Mouse (Mus musculus) ES-E14 (cell line): ENCODE data around the gene Cyp26b1. TPM values are rescaled to one million over a fixed set of nuclear protein-coding genes. Genes with fewer than 3 reads are reported as not detected.
A peak's percentile ranks its signal among the peaks of the same experiment; 100 is the strongest.

ENCODE experiments used
- DNase-seq: peaks from one replicate; pipeline ENCODE4 v3.0.0-alpha.2; 2013; ENCODE audit warnings: low read depth, low spot score
- H3K27ac ChIP-seq: 2 replicates; pipeline ENCODE4 v1.5.1; 2012; ENCODE audit warnings: low read depth, mild to moderate bottlenecking, low read length, moderate library complexity, mixed read lengths; ENCODE audit not compliant: poor library complexity, insufficient read depth, severe bottlenecking
- H3K36me3 ChIP-seq: 2 replicates; pipeline ENCODE4 v1.6.1; 2012; ENCODE audit warnings: mild to moderate bottlenecking, low read length, moderate library complexity, mixed read lengths; ENCODE audit not compliant: control insufficient read depth, poor library complexity, insufficient read depth, severe bottlenecking
- H3K4me1 ChIP-seq, 2 experiments: fragments of 150-350 bp in 1 of 2; sonication (generic) in 1 of 2; 2 replicates each; pipeline ENCODE4 v1.6.1; 2012; ENCODE audit warnings: low read length in 2 of 2, mild to moderate bottlenecking in 1 of 2, mixed read lengths in 1 of 2; ENCODE audit not compliant: control insufficient read depth in 2 of 2, insufficient read depth in 2 of 2, poor library complexity in 1 of 2
- H3K4me3 ChIP-seq, 2 experiments: fragments of 150-350 bp in 1 of 2; sonication (generic) in 1 of 2; 2 replicates each; pipeline ENCODE4 v1.5.1; 2012; ENCODE audit warnings: low read length in 2 of 2, low read depth in 1 of 2, mild to moderate bottlenecking in 1 of 2, mixed read lengths in 1 of 2; ENCODE audit not compliant: insufficient read depth in 1 of 2, poor library complexity in 1 of 2, severe bottlenecking in 1 of 2
- H3K9ac ChIP-seq: 2 replicates; pipeline ENCODE4 v1.6.1; 2012; ENCODE audit warnings: low read depth, mild to moderate bottlenecking, low read length, mixed read lengths; ENCODE audit not compliant: poor library complexity, insufficient read depth, severe bottlenecking
- H3K9me3 ChIP-seq: fragments of 150-350 bp; sonication (generic); 2 replicates; pipeline ENCODE4 v1.6.1; 2012; ENCODE audit warnings: low read depth, mild to moderate bottlenecking, low read length; ENCODE audit not compliant: control insufficient read depth, insufficient read depth
- CHD2 ChIP-seq: IDR thresholded peaks from 2 replicates; pipeline ENCODE4 v1.6.1; 2014; ENCODE audit warnings: mild to moderate bottlenecking, low read depth, low read length, inconsistent platforms
- HCFC1 ChIP-seq: IDR thresholded peaks from 2 replicates; pipeline ENCODE4 v1.6.1; 2012; ENCODE audit warnings: low read length, inconsistent platforms, borderline replicate concordance; ENCODE audit not compliant: insufficient read depth
- MAFK ChIP-seq: IDR thresholded peaks from 2 replicates; pipeline ENCODE4 v1.6.1; 2014; ENCODE audit warnings: mild to moderate bottlenecking, low read depth, low read length, inconsistent platforms; ENCODE audit not compliant: insufficient read depth
- ZC3H11A ChIP-seq: IDR thresholded peaks from 2 replicates; pipeline ENCODE4 v1.6.1; 2012; ENCODE audit warnings: low read depth, mild to moderate bottlenecking, inconsistent platforms, low read length, borderline replicate concordance
- ZNF384 ChIP-seq: IDR thresholded peaks from 2 replicates; pipeline ENCODE4 v1.6.1; 2012; ENCODE audit warnings: low read depth, low read length, inconsistent platforms
- in situ Hi-C, 2 experiments: fragments of 600-800 bp; cut with MboI; formaldehyde crosslinking; loops; one replicate each; pipeline ENCODE4 v1.15.1; 2025; ENCODE audit warnings: low sequenced_read_pairs in 2 of 2, inconsistent platforms in 1 of 2; ENCODE audit not compliant: unreplicated experiment in 2 of 2
- total RNA-seq: library from RNA; depleted of rRNA; stranded (reverse); fragments of 300-350 nt; gene quantifications from 2 replicates; pipeline ENCODE4 v1.2.3, GENCODE M21; 2012

Cyp26b1 gene
- total RNA-seq, 1 experiment = 0.54 TPM

GRCm38 (mm10) chr6:84577898-84578297 lies 15.8 kb downstream of the Cyp26b1 start:
- Histone ChIP-seq H3K27ac (no peak overlapping the region), H3K9ac (no peak overlapping the region), H3K4me1 (peaks cover 0 to 7% of the 10 kb centered on the region in 2 experiments; a peak in 2 of 4 replicates), H3K36me3 (no peaks in the 10 kb centered on the region), H3K9me3 (no peaks in the 10 kb centered on the region), H3K4me3 (no peak overlapping the region)
- TF ChIP-seq HCFC1 = no peak
- no peak for TF ChIP-seq ZC3H11A
- no peak for TF ChIP-seq ZNF384
- TF ChIP-seq MAFK = no peak
- no peak for TF ChIP-seq CHD2
- DNase-seq = no peak
- in situ Hi-C loops = loop anchor here (25.0 kb wide), 3 partner anchors 491 to 1516 kb away; partner anchors contain the start of genes Aup1 (in 1 of the 2), Dqx1 (in 1 of the 2), Emx1 (in 1 of the 2) and Htra2 (in 1 of the 2)

- Histone ChIP-seq H3K4me1 (peaks cover 0 to 4% of the 10 kb centered on the region in 2 experiments; a peak in 2 of 4 replicates), H3K9ac (no peak overlapping the region)
- in situ Hi-C loops = no loop called here
Measured at GRCm38 (mm10) chr6:84573905-84574660, 19.6 kb downstream of the Cyp26b1 start.

GRCm38 (mm10) chr6:84570039-84570438 lies 23.7 kb downstream of the Cyp26b1 start:
- in situ Hi-C loops = no loop called here
- Histone ChIP-seq H3K27ac (no peak overlapping the region), H3K4me3 (no peak overlapping the region), H3K4me1 (peaks cover 0 to 6% of the 10 kb centered on the region in 2 experiments; a peak in 2 of 4 replicates), H3K36me3 (no peaks in the 10 kb centered on the region), H3K9ac (no peak overlapping the region), H3K9me3 (no peaks in the 10 kb centered on the region)
- no peak for TF ChIP-seq ZC3H11A
- no peak for DNase-seq

More at GRCm38 (mm10) chr6:84573905-84574660, 19.6 kb downstream of the Cyp26b1 start:
- DNase-seq = no peak
- H3K4me3 ChIP-seq = peak overlapping the region; percentile 59 to 67
- no peaks in the 10 kb centered on the region for H3K36me3 ChIP-seq
- H3K27ac ChIP-seq = no peak overlapping the region
- H3K9me3 ChIP-seq = no peaks in the 10 kb centered on the region
- TF ChIP-seq CHD2 = no peak
- no peak for TF ChIP-seq MAFK
- no peak for TF ChIP-seq HCFC1
- TF ChIP-seq ZC3H11A = no peak
- no peak for TF ChIP-seq ZNF384

GRCm38 (mm10) chr6:84569590-84569989 lies 24.1 kb downstream of the Cyp26b1 start:
- DNase-seq = no peak
- H3K9ac ChIP-seq = no peak overlapping the region
- no peaks in the 10 kb centered on the region for H3K9me3 ChIP-seq
- H3K27ac ChIP-seq = no peak overlapping the region
- H3K4me3 ChIP-seq = no peak overlapping the region
- H3K36me3 ChIP-seq = no peaks in the 10 kb centered on the region
- TF ChIP-seq HCFC1 (no peak), ZNF384 (no peak), MAFK (no peak), ZC3H11A (no peak), CHD2 (no peak)
- in situ Hi-C loops = no loop called here
- peaks cover 0 to 6% of the 10 kb centered on the region in 2 experiments; a peak in 2 of 4 replicates for H3K4me1 ChIP-seq

GRCm38 (mm10) chr6:84568880-84569279 lies 24.8 kb downstream of the Cyp26b1 start:
- Histone ChIP-seq H3K9ac (no peak overlapping the region), H3K27ac (no peak overlapping the region), H3K36me3 (no peaks in the 10 kb centered on the region), H3K9me3 (no peaks in the 10 kb centered on the region), H3K4me3 (no peak overlapping the region), H3K4me1 (0 out of 4 replicates have a peak, but pooled peaks cover 0 to 2% of the 10 kb centered on the region in 2 experiments)
- no peak for TF ChIP-seq MAFK
- TF ChIP-seq ZNF384 = no peak
- TF ChIP-seq CHD2 = no peak
- no peak for TF ChIP-seq ZC3H11A
- DNase-seq = no peak
- in situ Hi-C loops = no loop called here
